Mouse (Mus musculus): ENCODE measurements at regions not wholly inside any gene's neighbourhood (a gene's known extent, or its start where the extent isn't known, plus 50 kb on each side); places are given as distances from the start of the nearest gene placed in this dataset.
A peak's percentile ranks its signal among the peaks of the same experiment; 100 is the strongest.

GRCm38 (mm10) chr5:74943737-74944403, 100.7 kb downstream of the Chic2 start:
- ATAC-seq (ENCODE audit: extremely low read depth, insufficient number of reproducible peaks, low FRiP score, poor library complexity, severe bottlenecking) = peak; percentile 68

- ATAC-seq (ENCODE audit: extremely low read depth, insufficient number of reproducible peaks, low FRiP score, poor library complexity, severe bottlenecking) = no peak
Measured at GRCm38 (mm10) chr5:74941426-74941825, 103.1 kb downstream of the Chic2 start.

GRCm38 (mm10) chr5:74937416-74937940, 107.1 kb downstream of the Chic2 start:
- no peak for ATAC-seq (ENCODE audit: extremely low read depth, insufficient number of reproducible peaks, low FRiP score, poor library complexity, severe bottlenecking)

GRCm38 (mm10) chr5:74936087-74936486, 108.5 kb downstream of the Chic2 start:
- no peak for ATAC-seq (ENCODE audit: extremely low read depth, insufficient number of reproducible peaks, low FRiP score, poor library complexity, severe bottlenecking)

GRCm38 (mm10) chr5:74935676-74936075, 108.9 kb downstream of the Chic2 start:
- no peak for ATAC-seq (ENCODE audit: extremely low read depth, insufficient number of reproducible peaks, low FRiP score, poor library complexity, severe bottlenecking)

GRCm38 (mm10) chr5:74933276-74933675, 111.3 kb downstream of the Chic2 start:
- no peak for ATAC-seq (ENCODE audit: extremely low read depth, insufficient number of reproducible peaks, low FRiP score, poor library complexity, severe bottlenecking)

GRCm38 (mm10) chr5:74932206-74932605, 112.4 kb downstream of the Chic2 start:
- no peak for ATAC-seq (ENCODE audit: extremely low read depth, insufficient number of reproducible peaks, low FRiP score, poor library complexity, severe bottlenecking)

GRCm38 (mm10) chr5:74931765-74932164, 112.8 kb downstream of the Chic2 start:
- ATAC-seq (ENCODE audit: extremely low read depth, insufficient number of reproducible peaks, low FRiP score, poor library complexity, severe bottlenecking) = no peak

- no peak for ATAC-seq (ENCODE audit: extremely low read depth, insufficient number of reproducible peaks, low FRiP score, poor library complexity, severe bottlenecking)
Measured at GRCm38 (mm10) chr5:74927543-74927942, 117.0 kb downstream of the Chic2 start.

GRCm38 (mm10) chr5:74925769-74926168, 118.8 kb downstream of the Chic2 start:
- no peak for ATAC-seq (ENCODE audit: extremely low read depth, insufficient number of reproducible peaks, low FRiP score, poor library complexity, severe bottlenecking)

GRCm38 (mm10) chr5:74924031-74924533, 120.5 kb downstream of the Chic2 start:
- no peak for ATAC-seq (ENCODE audit: extremely low read depth, insufficient number of reproducible peaks, low FRiP score, poor library complexity, severe bottlenecking)

GRCm38 (mm10) chr5:74923337-74923736, 121.2 kb downstream of the Chic2 start:
- ATAC-seq (ENCODE audit: extremely low read depth, insufficient number of reproducible peaks, low FRiP score, poor library complexity, severe bottlenecking) = no peak

- no peak for ATAC-seq (ENCODE audit: extremely low read depth, insufficient number of reproducible peaks, low FRiP score, poor library complexity, severe bottlenecking)
Measured at GRCm38 (mm10) chr5:74922881-74923280, 121.7 kb downstream of the Chic2 start.

- no peak for ATAC-seq (ENCODE audit: extremely low read depth, insufficient number of reproducible peaks, low FRiP score, poor library complexity, severe bottlenecking)
Measured at GRCm38 (mm10) chr5:74920939-74921338, 123.6 kb downstream of the Chic2 start.

- no peak for ATAC-seq (ENCODE audit: extremely low read depth, insufficient number of reproducible peaks, low FRiP score, poor library complexity, severe bottlenecking)
Measured at GRCm38 (mm10) chr5:74920490-74920889, 124.1 kb downstream of the Chic2 start.

GRCm38 (mm10) chr5:74905504-74906061, 139.0 kb downstream of the Chic2 start:
- ATAC-seq (ENCODE audit: extremely low read depth, insufficient number of reproducible peaks, low FRiP score, poor library complexity, severe bottlenecking) = no peak

GRCm38 (mm10) chr5:74904927-74905503, 139.6 kb downstream of the Chic2 start:
- ATAC-seq (ENCODE audit: extremely low read depth, insufficient number of reproducible peaks, low FRiP score, poor library complexity, severe bottlenecking) = no peak

- no peak for ATAC-seq (ENCODE audit: extremely low read depth, insufficient number of reproducible peaks, low FRiP score, poor library complexity, severe bottlenecking)
Measured at GRCm38 (mm10) chr5:74904327-74904726, 140.2 kb downstream of the Chic2 start.

GRCm38 (mm10) chr5:74903711-74904110, 140.9 kb downstream of the Chic2 start:
- ATAC-seq (ENCODE audit: extremely low read depth, insufficient number of reproducible peaks, low FRiP score, poor library complexity, severe bottlenecking) = no peak

- ATAC-seq (ENCODE audit: extremely low read depth, insufficient number of reproducible peaks, low FRiP score, poor library complexity, severe bottlenecking) = no peak
Measured at GRCm38 (mm10) chr5:74897133-74897532, 147.4 kb downstream of the Chic2 start.

Measured in neutrophil, adult 5-6 weeks (primary cell).